Comparison of ENCODE assay signal across 9 mouse cellular contexts in genomic region chr16:45796815-45797214, GRCm38 (mm10). TPM values are rescaled to one million over a fixed set of nuclear protein-coding genes. Genes with fewer than 3 reads are reported as not detected.
A peak's percentile ranks its signal among the peaks of the same experiment; 100 is the strongest.
DNase-seq lines count a peak whose midpoint lies in the region; ATAC-seq and TF ChIP-seq lines count a peak whose summit lies in the region.
"Had no signal": no experiment of that assay in that cellular context is flagged by ENCODE, and none has a peak within 500 bp of the region (broad histone marks: within the 10 kb centered on the region; RNA-seq: fewer than 3 reads in every experiment).

No protein-coding gene starts in this region.

- DNase-seq in hindbrain, embryonic 10.5 days (ENCODE audit: low spot score), result no peak
- peak; percentile 9 for DNase-seq in embryo, embryonic 10.5 days (ENCODE audit: low spot score)
- peak; percentile 87 for DNase-seq in gastrocnemius, adult 2 months
- no peak for DNase-seq in layer of hippocampus, postnatal 25 days (ENCODE audit: extremely low spot score in 1 of 2, low spot score in 1 of 2)
- no peak for DNase-seq in yolk sac, embryonic 10.5 days (ENCODE audit: low spot score)
- no peak for DNase-seq in left cerebral cortex, postnatal 10 days (ENCODE audit: extremely low spot score in 1 of 2, low spot score in 2 of 2)

- no peak overlapping the region for H3K9ac ChIP-seq in hindbrain, embryonic 16.5 days (ENCODE audit: low read depth, low read length)
- no peak overlapping the region for H3K9ac ChIP-seq in kidney, embryonic 14.5 days (ENCODE audit: low read depth, low read length)

- no peaks in the 10 kb centered on the region for H3K4me1 ChIP-seq in hindbrain, embryonic 16.5 days (ENCODE audit: control insufficient read depth, insufficient read depth, low read depth, low read length)
- no peaks in the 10 kb centered on the region; the same call in 1 of the 2 replicates for H3K4me1 ChIP-seq in hindbrain, embryonic 10.5 days (replicated peaks)
- no peaks in the 10 kb centered on the region; the same call in 1 of the 2 replicates for H3K4me1 ChIP-seq in kidney, embryonic 14.5 days (ENCODE audit: control insufficient read depth, insufficient read depth, low read length)

- no peak for TF ChIP-seq CTCF in gastrocnemius, adult 2 months (IDR thresholded peaks at IDR 0.05)

- H3K4me3 ChIP-seq in hindbrain, embryonic 16.5 days (ENCODE audit: low read length), result no peak overlapping the region
- H3K4me3 ChIP-seq in hindbrain, embryonic 10.5 days, result no peak overlapping the region
- H3K4me3 ChIP-seq in gastrocnemius, adult 2 months, result no peak overlapping the region
- H3K4me3 ChIP-seq in kidney, embryonic 14.5 days (ENCODE audit: low read length), result no peak overlapping the region

- no peaks in the 10 kb centered on the region for H3K27me3 ChIP-seq in hindbrain, embryonic 16.5 days (replicated peaks; ENCODE audit: control insufficient read depth, insufficient read depth, low read length)
- no peaks in the 10 kb centered on the region for H3K27me3 ChIP-seq in hindbrain, embryonic 10.5 days (ENCODE audit: insufficient read depth, poor library complexity, severe bottlenecking)
- H3K27me3 ChIP-seq in kidney, embryonic 14.5 days (ENCODE audit: control insufficient read depth, insufficient read depth, low read length), result no peaks in the 10 kb centered on the region

- H3K4me2 ChIP-seq in hindbrain, embryonic 16.5 days (ENCODE audit: low read length), result no peak overlapping the region
- no peak overlapping the region for H3K4me2 ChIP-seq in kidney, embryonic 14.5 days (replicated peaks; ENCODE audit: low read depth, low read length)

- peak; percentile 82 for ATAC-seq in hindbrain, embryonic 16.5 days
- ATAC-seq in kidney, embryonic 14.5 days (ENCODE audit: low FRiP score, low TSS enrichment), result peak; percentile 90

- H3K36me3 ChIP-seq in hindbrain, embryonic 16.5 days (ENCODE audit: control insufficient read depth, insufficient read depth, low read length), result no peaks in the 10 kb centered on the region
- peaks cover 49% of the 10 kb centered on the region for H3K36me3 ChIP-seq in hindbrain, embryonic 10.5 days
- peaks cover 58% of the 10 kb centered on the region for H3K36me3 ChIP-seq in kidney, embryonic 14.5 days (ENCODE audit: control insufficient read depth, insufficient read depth, low read length)

- no peaks in the 10 kb centered on the region for H3K9me3 ChIP-seq in hindbrain, embryonic 16.5 days (ENCODE audit: control insufficient read depth, low read length)
- H3K9me3 ChIP-seq in hindbrain, embryonic 10.5 days, result no peaks in the 10 kb centered on the region
- no peaks in the 10 kb centered on the region for H3K9me3 ChIP-seq in kidney, embryonic 14.5 days (ENCODE audit: control insufficient read depth, low read length)

- 64% methylated on average over 2 of the region's 2 CpGs for WGBS in hindbrain, embryonic 16.5 days
- 71% methylated on average over 2 of the region's 2 CpGs for WGBS in hindbrain, embryonic 10.5 days
- 43% methylated on average over 2 of the region's 2 CpGs for WGBS in kidney, embryonic 14.5 days

- no peak overlapping the region for H3K27ac ChIP-seq in hindbrain, embryonic 16.5 days (ENCODE audit: low read depth, low read length)
- H3K27ac ChIP-seq in hindbrain, embryonic 10.5 days, result no peak overlapping the region
- 0 out of 2 replicates have a peak overlapping the region, but pooled peaks have one; percentile 43 for H3K27ac ChIP-seq in gastrocnemius, adult 2 months
- H3K27ac ChIP-seq in kidney, embryonic 14.5 days (ENCODE audit: low read depth, low read length), result no peak overlapping the region
- H3K27ac ChIP-seq: macrophage had no signal

- intact Hi-C loops in gastrocnemius, adult 2 months (cut with DNase I), result no loop called here
- intact Hi-C loops in left cerebral cortex, postnatal 10 days (cut with DNase I), result no loop called here

RNA-seq across cellular contexts. Expression of gene Abhd10, which starts 54.1 kb away (rescaled TPM):
- 39.3 and 39.5 TPM in 2 replicates for polyA plus RNA-seq in hindbrain, embryonic 16.5 days (2015; fragmentation: Nextera tagmentation; extraction: Ambion mirVana)
- 42.2 and 46.3 TPM in 2 replicates for polyA plus RNA-seq in hindbrain, embryonic 10.5 days (2016; fragmentation: Nextera tagmentation; extraction: Ambion mirVana)
- total RNA-seq in gastrocnemius, adult 2 months (2021), result 10 to 100 TPM; 11.4 to 13.6 TPM
- 36.5 and 38.8 TPM in 2 replicates for polyA plus RNA-seq in kidney, embryonic 14.5 days (2014; fragmentation: Nextera tagmentation; extraction: Ambion mirVana)
- total RNA-seq in layer of hippocampus, postnatal 25 days (2021), result 10 to 100 TPM; 16.9 to 21.0 TPM
- 10 to 100 TPM; 21.1 to 22.1 TPM for total RNA-seq in left cerebral cortex, postnatal 10 days (2021)

Comparison
In these comparisons a context has a peak if more than half of its experiments do, and no peak if none do; other contexts are left out.
1. DNase-seq: peak in embryo, embryonic 10.5 days (single experiment) and gastrocnemius, adult 2 months (single experiment); none in hindbrain, embryonic 10.5 days (single experiment), layer of hippocampus, postnatal 25 days (0 of 2), yolk sac, embryonic 10.5 days (single experiment) and left cerebral cortex, postnatal 10 days (0 of 2).